Mouse (Mus musculus): ENCODE measurements at regions not wholly inside any gene's neighbourhood (a gene's known extent, or its start where the extent isn't known, plus 50 kb on each side); places are given as distances from the start of the nearest gene placed in this dataset.
A peak's percentile ranks its signal among the peaks of the same experiment; 100 is the strongest.

GRCm38 (mm10) chr3:39918601-39919000 is 612.5 kb upstream of the Intu start:
- no peak for ATAC-seq (replicated peaks in 1 of 2; ENCODE audit: insufficient read depth in 1 of 2, low FRiP score in 2 of 2, low TSS enrichment in 1 of 2, low read depth in 1 of 2, poor library complexity in 2 of 2, severe bottlenecking in 2 of 2)

- ATAC-seq (replicated peaks in 1 of 2; ENCODE audit: insufficient read depth in 1 of 2, low FRiP score in 2 of 2, low TSS enrichment in 1 of 2, low read depth in 1 of 2, poor library complexity in 2 of 2, severe bottlenecking in 2 of 2) = no peak
Observed at GRCm38 (mm10) chr3:39925436-39925835, 605.6 kb upstream of the Intu start.

- ATAC-seq (replicated peaks in 1 of 2; ENCODE audit: insufficient read depth in 1 of 2, low FRiP score in 2 of 2, low TSS enrichment in 1 of 2, low read depth in 1 of 2, poor library complexity in 2 of 2, severe bottlenecking in 2 of 2) = no peak
Observed at GRCm38 (mm10) chr3:39928421-39928820, 602.7 kb upstream of the Intu start.

- ATAC-seq (replicated peaks in 1 of 2; ENCODE audit: insufficient read depth in 1 of 2, low FRiP score in 2 of 2, low TSS enrichment in 1 of 2, low read depth in 1 of 2, poor library complexity in 2 of 2, severe bottlenecking in 2 of 2) = no peak
Observed at GRCm38 (mm10) chr3:39933372-39933771, 597.7 kb upstream of the Intu start.

- ATAC-seq (replicated peaks in 1 of 2; ENCODE audit: insufficient read depth in 1 of 2, low FRiP score in 2 of 2, low TSS enrichment in 1 of 2, low read depth in 1 of 2, poor library complexity in 2 of 2, severe bottlenecking in 2 of 2) = no peak
Observed at GRCm38 (mm10) chr3:39937719-39938278, 593.3 kb upstream of the Intu start.

GRCm38 (mm10) chr3:39944581-39944980 is 586.5 kb upstream of the Intu start:
- no peak for ATAC-seq (replicated peaks in 1 of 2; ENCODE audit: insufficient read depth in 1 of 2, low FRiP score in 2 of 2, low TSS enrichment in 1 of 2, low read depth in 1 of 2, poor library complexity in 2 of 2, severe bottlenecking in 2 of 2)

- no peak for ATAC-seq (replicated peaks in 1 of 2; ENCODE audit: insufficient read depth in 1 of 2, low FRiP score in 2 of 2, low TSS enrichment in 1 of 2, low read depth in 1 of 2, poor library complexity in 2 of 2, severe bottlenecking in 2 of 2)
Observed at GRCm38 (mm10) chr3:39952103-39952502, 579.0 kb upstream of the Intu start.

- ATAC-seq (replicated peaks in 1 of 2; ENCODE audit: insufficient read depth in 1 of 2, low FRiP score in 2 of 2, low TSS enrichment in 1 of 2, low read depth in 1 of 2, poor library complexity in 2 of 2, severe bottlenecking in 2 of 2) = no peak
Observed at GRCm38 (mm10) chr3:39952556-39952955, 578.5 kb upstream of the Intu start.

- ATAC-seq (replicated peaks in 1 of 2; ENCODE audit: insufficient read depth in 1 of 2, low FRiP score in 2 of 2, low TSS enrichment in 1 of 2, low read depth in 1 of 2, poor library complexity in 2 of 2, severe bottlenecking in 2 of 2) = no peak
Observed at GRCm38 (mm10) chr3:39961836-39962640, 569.0 kb upstream of the Intu start.

- no peak for ATAC-seq (replicated peaks in 1 of 2; ENCODE audit: insufficient read depth in 1 of 2, low FRiP score in 2 of 2, low TSS enrichment in 1 of 2, low read depth in 1 of 2, poor library complexity in 2 of 2, severe bottlenecking in 2 of 2)
Observed at GRCm38 (mm10) chr3:39965431-39965830, 565.7 kb upstream of the Intu start.

GRCm38 (mm10) chr3:39966390-39966789 is 564.7 kb upstream of the Intu start:
- no peak for ATAC-seq (replicated peaks in 1 of 2; ENCODE audit: insufficient read depth in 1 of 2, low FRiP score in 2 of 2, low TSS enrichment in 1 of 2, low read depth in 1 of 2, poor library complexity in 2 of 2, severe bottlenecking in 2 of 2)

GRCm38 (mm10) chr3:39976937-39977336 is 554.1 kb upstream of the Intu start:
- ATAC-seq (replicated peaks in 1 of 2; ENCODE audit: insufficient read depth in 1 of 2, low FRiP score in 2 of 2, low TSS enrichment in 1 of 2, low read depth in 1 of 2, poor library complexity in 2 of 2, severe bottlenecking in 2 of 2) = no peak

GRCm38 (mm10) chr3:39978916-39979679 is 552.0 kb upstream of the Intu start:
- ATAC-seq (replicated peaks in 1 of 2; ENCODE audit: insufficient read depth in 1 of 2, low FRiP score in 2 of 2, low TSS enrichment in 1 of 2, low read depth in 1 of 2, poor library complexity in 2 of 2, severe bottlenecking in 2 of 2) = no peak

GRCm38 (mm10) chr3:39982656-39983055 is 548.4 kb upstream of the Intu start:
- ATAC-seq (replicated peaks in 1 of 2; ENCODE audit: insufficient read depth in 1 of 2, low FRiP score in 2 of 2, low TSS enrichment in 1 of 2, low read depth in 1 of 2, poor library complexity in 2 of 2, severe bottlenecking in 2 of 2) = no peak

GRCm38 (mm10) chr3:39987710-39988109 is 543.4 kb upstream of the Intu start:
- ATAC-seq (replicated peaks in 1 of 2; ENCODE audit: insufficient read depth in 1 of 2, low FRiP score in 2 of 2, low TSS enrichment in 1 of 2, low read depth in 1 of 2, poor library complexity in 2 of 2, severe bottlenecking in 2 of 2) = no peak

- ATAC-seq (replicated peaks in 1 of 2; ENCODE audit: insufficient read depth in 1 of 2, low FRiP score in 2 of 2, low TSS enrichment in 1 of 2, low read depth in 1 of 2, poor library complexity in 2 of 2, severe bottlenecking in 2 of 2) = no peak
Observed at GRCm38 (mm10) chr3:39998628-39999027, 532.5 kb upstream of the Intu start.

- ATAC-seq (replicated peaks in 1 of 2; ENCODE audit: insufficient read depth in 1 of 2, low FRiP score in 2 of 2, low TSS enrichment in 1 of 2, low read depth in 1 of 2, poor library complexity in 2 of 2, severe bottlenecking in 2 of 2) = no peak
Observed at GRCm38 (mm10) chr3:39999846-40000245, 531.2 kb upstream of the Intu start.

- ATAC-seq (replicated peaks in 1 of 2; ENCODE audit: insufficient read depth in 1 of 2, low FRiP score in 2 of 2, low TSS enrichment in 1 of 2, low read depth in 1 of 2, poor library complexity in 2 of 2, severe bottlenecking in 2 of 2) = peak in 1 of 2 experiments; percentile 95; a peak in 2 of 4 replicates
Observed at GRCm38 (mm10) chr3:40002838-40003237, 528.2 kb upstream of the Intu start.
